Mouse (Mus musculus) cortical plate, adult 2 months (tissue): Measurements from ENCODE around the gene Pagr1b. TPM values are rescaled to one million over a fixed set of nuclear protein-coding genes. Genes with fewer than 3 reads are reported as not detected.

Experiments
- H3K27ac ChIP-seq: fragments of 200-500 bp; 2 replicates; pipeline ENCODE4 v1.5.1; 2012; ENCODE audit warnings: low read length, control low read depth, inconsistent platforms; ENCODE audit not compliant: insufficient read depth
- H3K4me1 ChIP-seq: fragments of 200-500 bp; 2 replicates; pipeline ENCODE4 v1.6.1; 2011; ENCODE audit warnings: low read length; ENCODE audit not compliant: control insufficient read depth, insufficient read depth
- H3K4me3 ChIP-seq: fragments of 200-500 bp; 2 replicates; pipeline ENCODE4 v1.5.1; 2011; ENCODE audit warnings: mild to moderate bottlenecking, low read length, control low read depth; ENCODE audit not compliant: insufficient read depth
- CTCF ChIP-seq: fragments of 200-500 bp; IDR thresholded peaks from 2 replicates; pipeline ENCODE4 v1.5.1; 2011; ENCODE audit warnings: mild to moderate bottlenecking, control low read depth, low read length; ENCODE audit not compliant: insufficient read depth; ENCODE audit errors: extremely low read depth
- POLR2A ChIP-seq: fragments of 200-500 bp; IDR thresholded peaks from 2 replicates; pipeline ENCODE4 v1.6.1; 2011; ENCODE audit warnings: mild to moderate bottlenecking, low read length, control low read depth; ENCODE audit not compliant: insufficient read depth; ENCODE audit errors: extremely low read depth
- polyA plus RNA-seq: library from polyadenylated mRNA; depleted of rRNA; stranded (reverse); fragments of >200 nt; gene quantifications from 2 replicates; pipeline ENCODE4 v1.2.3, GENCODE M21; 2012

Gene Pagr1b
- polyA plus RNA-seq, 1 experiment, result 1.8 TPM

DNA sequence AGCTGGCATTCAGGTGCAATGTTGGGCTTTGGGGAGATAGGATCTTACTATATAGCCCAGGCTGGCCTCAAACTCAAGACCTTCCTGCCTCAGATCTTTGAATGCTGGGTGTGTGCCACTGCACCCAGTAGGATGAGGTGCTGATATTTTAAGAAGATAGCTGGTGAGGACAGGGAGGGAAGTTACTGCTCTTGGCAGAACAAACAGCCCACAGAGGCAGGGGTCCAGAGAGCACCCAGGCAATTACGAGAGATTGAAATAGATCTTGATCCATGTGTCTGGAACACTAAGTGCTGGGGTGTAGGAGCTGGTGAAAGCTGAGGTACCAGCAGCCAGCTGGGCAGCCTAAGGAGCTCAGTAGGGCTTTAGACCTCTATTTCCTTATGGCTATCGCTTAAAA is 34.7 kb downstream of the Pagr1b start:
- Histone ChIP-seq H3K4me3 (no peak overlapping the region), H3K4me1 (peaks cover 6% of the 10 kb centered on the region; the same call in 1 of the 2 replicates), H3K27ac (no peak overlapping the region)
- TF ChIP-seq CTCF (no peak), POLR2A (no peak)

DNA sequence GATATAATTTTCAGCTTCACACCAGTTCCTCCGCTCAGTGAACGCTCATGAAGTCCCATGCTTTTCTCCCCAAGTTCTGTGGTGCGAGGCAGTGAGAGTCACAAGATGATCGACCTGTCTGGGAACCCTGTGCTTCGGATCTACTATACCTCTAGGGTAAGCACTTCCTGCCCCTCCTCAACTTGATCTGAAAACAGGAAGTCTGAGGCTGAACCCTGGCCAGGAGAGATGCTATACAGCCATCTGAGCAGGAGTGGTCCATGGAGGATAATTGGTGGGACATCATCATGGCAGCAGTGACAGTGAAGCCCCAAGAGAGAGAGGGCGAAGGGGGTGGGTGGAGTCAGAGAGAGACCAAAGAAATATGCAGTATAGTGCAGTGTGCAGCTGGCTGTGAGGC is 37.4 kb downstream of the Pagr1b start:
- Histone ChIP-seq H3K4me3 (no peak overlapping the region), H3K4me1 (peaks cover 6% of the 10 kb centered on the region; the same call in 1 of the 2 replicates), H3K27ac (no peak overlapping the region)
- TF ChIP-seq CTCF (no peak), POLR2A (no peak)

DNA sequence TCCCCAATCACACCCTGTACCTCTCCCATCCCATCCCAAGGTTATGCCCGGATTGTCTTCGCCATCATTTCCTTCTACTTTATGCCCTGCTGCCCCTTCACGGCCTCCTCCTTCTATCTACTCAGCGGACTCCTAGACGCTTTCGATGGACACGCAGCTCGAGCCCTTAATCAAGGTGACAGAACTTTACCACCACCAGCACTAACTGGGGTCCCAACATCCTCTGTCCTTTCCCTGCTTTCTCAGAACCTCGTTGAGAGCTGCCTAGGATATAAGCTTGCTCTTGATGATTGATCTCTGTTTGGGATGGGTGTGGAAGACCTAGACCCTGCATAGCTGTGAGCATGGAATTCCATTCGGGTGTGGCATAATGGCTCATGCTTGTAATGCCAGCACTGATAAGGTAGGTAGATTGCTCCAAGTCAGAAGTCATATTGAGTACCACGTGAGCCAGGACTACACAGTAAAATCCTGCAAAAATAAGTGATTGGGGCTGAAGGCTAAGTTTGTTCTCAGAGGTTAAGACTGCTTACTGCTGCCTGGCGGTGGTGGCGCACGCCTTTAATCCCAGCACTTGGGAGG is 39.3 kb downstream of the Pagr1b start:
- 0 out of 2 replicates have a peak overlapping the region, but pooled peaks have one; percentile 26 for H3K27ac ChIP-seq
- peak overlapping the region; percentile 85 for H3K4me3 ChIP-seq
- TF ChIP-seq CTCF, result no peak
- no peak for TF ChIP-seq POLR2A
- peaks cover 6% of the 10 kb centered on the region; the same call in 1 of the 2 replicates for H3K4me1 ChIP-seq

DNA sequence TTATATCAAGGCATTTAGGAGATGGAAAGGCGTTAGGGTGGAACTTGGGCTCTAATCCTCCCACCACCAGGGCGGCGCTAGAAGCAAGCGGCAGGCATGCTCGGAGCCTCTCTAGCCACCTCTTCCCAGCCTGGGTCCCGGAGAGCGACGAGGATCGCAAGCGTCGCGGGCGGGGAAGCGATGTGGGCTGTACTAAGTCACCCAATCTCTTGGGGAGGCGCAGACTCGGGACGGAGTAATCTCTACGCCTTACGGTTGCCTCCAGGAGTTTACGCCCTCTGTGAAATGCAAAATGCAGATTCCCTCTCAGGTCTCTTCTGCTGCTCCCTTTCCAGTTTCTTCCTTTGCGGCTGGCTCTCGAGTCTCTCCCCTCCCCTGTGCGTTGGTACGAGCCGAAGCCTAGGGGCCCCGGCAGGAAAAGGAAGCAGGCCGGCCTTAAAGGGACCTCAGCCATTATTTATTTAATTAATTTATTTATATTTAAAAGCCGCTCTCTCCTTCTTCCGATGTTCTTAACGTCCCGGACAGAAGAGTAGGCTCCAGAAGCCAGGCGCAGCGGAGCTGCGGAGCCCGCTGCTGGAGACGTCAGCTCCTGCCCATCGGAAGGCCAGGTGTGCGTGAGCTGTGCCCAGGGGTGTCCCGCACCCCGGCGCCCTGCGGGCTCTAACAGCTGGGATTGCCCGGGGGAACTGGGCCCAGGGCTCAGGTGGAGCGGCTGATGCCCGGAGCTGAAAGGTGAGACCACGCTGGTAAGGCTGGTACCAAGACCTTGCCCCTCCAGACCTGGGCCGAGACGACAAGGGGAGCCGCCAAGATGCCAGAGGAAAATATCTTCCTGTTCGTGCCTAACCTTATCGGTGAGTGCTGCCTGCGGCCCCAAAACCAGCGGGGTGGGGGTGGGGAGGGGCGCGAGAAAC is 40.1 kb downstream of the Pagr1b start, which contains the start of gene Cdiptos:
Cdiptos (minus strand) TSS at position 149 of the 917 bp plus-strand sequence.
- Histone ChIP-seq H3K4me3 (peak within 1 kb of the TSS; percentile 85), H3K4me1 (peaks cover 6% of the 10 kb centered on the region; the same call in 1 of the 2 replicates), H3K27ac (peak within 1 kb of the TSS; percentile 96)
- TF ChIP-seq POLR2A, result 0 out of 2 replicates have a peak, but pooled peaks have one; percentile 18
- peak; percentile 92 for TF ChIP-seq CTCF

DNA sequence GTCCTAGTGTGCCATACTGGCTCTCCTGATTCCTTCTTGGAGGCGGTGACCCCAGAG is 40.6 kb downstream of the Pagr1b start, which contains the start of gene Cdipt:
Cdipt (plus strand) TSS at position 22 of the 57 bp plus-strand sequence.
- Histone ChIP-seq H3K27ac (peak within 1 kb of the TSS; percentile 96), H3K4me1 (peaks cover 6% of the 10 kb centered on the region; the same call in 1 of the 2 replicates), H3K4me3 (peak within 1 kb of the TSS; percentile 85)
- TF ChIP-seq CTCF, result no peak
- no peak for TF ChIP-seq POLR2A

DNA sequence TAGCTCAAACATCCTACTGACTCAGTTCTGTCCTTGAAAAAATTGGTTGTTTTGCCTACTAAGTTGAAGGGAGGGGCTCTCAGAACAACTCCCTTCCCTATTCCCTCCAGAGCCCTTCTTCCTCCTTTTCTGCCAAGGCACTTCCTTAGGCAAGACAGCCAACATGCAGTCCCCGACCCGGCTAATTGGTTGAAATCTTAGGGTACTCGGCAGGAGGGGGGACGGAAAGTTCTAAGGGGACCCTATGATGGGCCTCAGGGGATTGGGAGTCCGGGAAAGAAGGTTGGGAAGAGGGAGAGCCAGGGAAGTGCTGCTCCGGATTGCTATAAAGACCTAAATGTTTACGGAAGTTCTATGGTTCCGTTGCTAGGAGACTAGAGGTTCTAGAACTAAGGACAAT is 40.8 kb downstream of the Pagr1b start:
- TF ChIP-seq POLR2A (no peak), CTCF (no peak)
- Histone ChIP-seq H3K27ac (no peak overlapping the region), H3K4me1 (peaks cover 6% of the 10 kb centered on the region; the same call in 1 of the 2 replicates), H3K4me3 (peak overlapping the region; percentile 85)

DNA sequence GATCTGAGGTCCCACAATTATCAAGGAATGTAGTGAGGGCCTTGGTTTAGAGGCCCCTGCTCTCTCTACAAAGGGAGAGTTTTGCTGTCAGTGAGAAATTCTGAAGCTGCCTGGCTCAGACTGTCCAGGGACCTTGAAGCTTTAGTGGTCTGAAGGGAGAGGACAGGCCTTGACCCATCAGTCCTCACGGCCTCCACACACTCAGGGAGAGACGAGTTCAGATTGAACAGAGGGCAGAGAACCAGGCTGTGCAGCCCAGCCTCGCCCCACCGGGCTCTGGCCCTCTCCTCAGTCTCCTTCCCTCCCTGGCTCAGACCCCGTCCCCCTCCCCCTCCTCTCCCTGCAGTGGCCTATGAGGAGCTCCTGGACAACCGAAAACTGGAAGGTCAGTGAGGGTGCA is 48.9 kb downstream of the Pagr1b start:
- TF ChIP-seq POLR2A, result no peak
- no peak for TF ChIP-seq CTCF
- no peak overlapping the region for H3K27ac ChIP-seq
- no peak overlapping the region for H3K4me3 ChIP-seq
- H3K4me1 ChIP-seq, result no peaks in the 10 kb centered on the region

DNA sequence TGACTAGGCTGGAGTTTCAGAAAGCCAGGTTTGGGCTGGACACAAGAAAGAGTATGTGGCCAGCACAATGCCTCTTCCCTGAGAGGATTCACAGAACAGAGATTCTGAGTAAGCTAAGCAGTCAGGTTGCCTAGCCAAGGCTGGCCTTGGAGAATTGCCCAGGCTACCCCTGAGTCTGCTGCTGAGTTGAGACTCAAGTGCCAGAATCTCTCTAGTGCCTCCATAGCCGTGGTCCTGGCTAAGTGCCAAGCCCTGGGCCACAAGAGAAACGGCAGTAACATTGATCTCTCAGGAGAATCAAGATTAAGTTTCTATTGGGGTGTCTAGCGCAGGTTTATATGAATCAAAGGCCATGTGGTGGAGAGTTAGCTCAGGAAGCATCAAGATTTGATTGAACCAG is 50.7 kb downstream of the Pagr1b start:
- Histone ChIP-seq H3K4me3 (no peak overlapping the region), H3K4me1 (peaks cover 4% of the 10 kb centered on the region; the same call in 1 of the 2 replicates), H3K27ac (no peak overlapping the region)
- TF ChIP-seq CTCF (no peak), POLR2A (no peak)

DNA sequence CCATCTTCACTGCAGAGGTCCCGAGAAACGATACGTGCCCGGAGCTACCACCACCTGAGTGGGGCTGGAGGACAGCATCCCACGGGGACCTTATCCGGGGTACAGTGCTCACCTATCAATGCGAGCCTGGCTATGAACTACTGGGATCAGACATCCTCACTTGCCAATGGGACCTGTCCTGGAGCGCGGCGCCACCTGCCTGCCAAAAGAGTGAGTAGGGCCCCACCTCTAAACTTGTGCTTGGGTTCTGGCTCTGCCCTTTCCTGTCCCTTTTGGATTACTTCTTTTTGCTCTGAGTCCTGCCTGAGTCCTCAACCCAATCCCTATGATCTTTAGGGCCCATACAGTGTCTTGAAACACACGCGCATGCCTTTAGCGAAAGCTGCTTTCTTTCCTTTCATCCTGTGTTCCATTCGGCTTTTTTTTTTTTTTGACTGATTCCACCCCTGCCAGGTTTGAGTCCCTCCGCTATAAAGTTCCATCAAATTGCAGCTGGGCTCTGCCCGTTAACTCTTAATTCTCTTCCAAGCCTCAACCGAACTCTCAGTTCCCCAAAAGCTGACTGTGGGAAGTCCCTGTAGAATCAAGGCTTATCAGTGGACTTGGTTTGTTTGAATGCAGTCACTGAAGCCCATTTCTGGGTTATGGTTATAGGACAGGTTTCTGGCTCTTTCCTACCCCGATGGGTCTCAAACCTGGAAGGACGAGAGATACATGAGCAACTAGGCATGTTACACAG is 52.6 kb downstream of the Pagr1b start:
- TF ChIP-seq POLR2A (no peak), CTCF (peak; percentile 12; the same call in 1 of the 2 replicates)
- Histone ChIP-seq H3K27ac (no peak overlapping the region), H3K4me3 (no peak overlapping the region), H3K4me1 (peaks cover 5% of the 10 kb centered on the region; the same call in 1 of the 2 replicates)
